Mouse (Mus musculus) heart, postnatal 0 days (tissue): Measurements from ENCODE around the gene Cops3. TPM values are rescaled to one million over a fixed set of nuclear protein-coding genes. Genes with fewer than 3 reads are reported as not detected.

Experiments used
- ATAC-seq: fragments of 200-750 bp; cut with Nextera tagmentation; 2 replicates; pipeline ENCODE4 v1.8.0; 2017; ENCODE audit warnings: low read depth, moderate number of reproducible peaks, moderate library complexity; ENCODE audit not compliant: insufficient read depth
- DNase-seq: peaks from one replicate; pipeline ENCODE4 v3.0.0-alpha.2; 2016; ENCODE audit warnings: low spot score
- H3K27ac ChIP-seq: fragments of 300-500 bp; sonication (generic); 2 replicates; pipeline ENCODE4 v1.5.1; 2014; ENCODE audit warnings: low read depth, mild to moderate bottlenecking
- H3K27me3 ChIP-seq: fragments of 300-500 bp; sonication (generic); 2 replicates; pipeline ENCODE4 v1.6.1; 2014; ENCODE audit warnings: low read length, mixed read lengths; ENCODE audit not compliant: control insufficient read depth, insufficient read depth
- H3K36me3 ChIP-seq: fragments of 300-500 bp; sonication (generic); replicated peaks from 2 replicates; pipeline ENCODE4 v1.6.1; 2014; ENCODE audit warnings: low read length, mixed read lengths; ENCODE audit not compliant: control insufficient read depth, insufficient read depth
- H3K4me1 ChIP-seq: fragments of 300-500 bp; sonication (generic); 2 replicates; pipeline ENCODE4 v1.6.1; 2014; ENCODE audit warnings: antibody characterized with exemption; ENCODE audit not compliant: control insufficient read depth, insufficient read depth
- H3K4me2 ChIP-seq: fragments of 300-500 bp; sonication (generic); 2 replicates; pipeline ENCODE4 v1.6.1; 2014; ENCODE audit warnings: low read depth, mild to moderate bottlenecking, low read length, moderate library complexity
- H3K4me3 ChIP-seq: fragments of 300-500 bp; sonication (generic); 2 replicates; pipeline ENCODE4 v1.5.1; 2014; ENCODE audit warnings: low read depth, low read length
- H3K9ac ChIP-seq: fragments of 300-500 bp; sonication (generic); replicated peaks from 2 replicates; pipeline ENCODE4 v1.6.1; 2014; ENCODE audit warnings: low read depth, low read length, mixed read lengths
- H3K9me3 ChIP-seq: fragments of 300-500 bp; sonication (generic); replicated peaks from 2 replicates; pipeline ENCODE4 v1.6.1; 2016; ENCODE audit warnings: low read length; ENCODE audit not compliant: control insufficient read depth
- CTCF ChIP-seq: IDR thresholded peaks from 2 replicates; pipeline ENCODE4 v1.5.1; 2016; ENCODE audit warnings: antibody characterized with exemption, control low read depth, low read depth
- EP300 ChIP-seq: IDR thresholded peaks from 2 replicates; pipeline ENCODE4 v1.6.1; 2016; ENCODE audit warnings: antibody characterized with exemption, low read depth
- WGBS: fragments of 180-500 bp; shearing (Covaris S2); extraction: QIAGEN DNeasy Blood & Tissue Kit; methylation state at CpG from one replicate; pipeline ENCODE4 v1.1.7; 2014; 5-methylcytosine and 5-hydroxymethylcytosine counted together
- polyA plus RNA-seq: library from polyadenylated mRNA; unstranded; fragments of >200 nt; fragmentation: Nextera tagmentation; extraction: Ambion mirVana; gene quantifications from 2 replicates; pipeline ENCODE4 v1.2.1, GENCODE M21; 2015
- total RNA-seq: library from RNA; depleted of rRNA; stranded (reverse); fragments of >200 nt; gene quantifications from 2 replicates; pipeline ENCODE4 v1.2.3, GENCODE M21; 2014; ENCODE audit warnings: low replicate concordance; rRNA removed

Cops3 gene
- total and polyA plus RNA-seq, 2 experiments from 2014 or later, result 119 to 131 TPM

GRCm38 (mm10) chr11:59769307-59769706 lies 70.3 kb downstream of the Cops3 start:
- DNase-seq (no peak), ATAC-seq (no peak)
- 70% methylated on average over 2 of the region's 2 CpGs for WGBS
- no peak overlapping the region for H3K9ac ChIP-seq
- no peak overlapping the region for H3K27ac ChIP-seq
- no peaks in the 10 kb centered on the region for H3K27me3 ChIP-seq
- H3K4me1 ChIP-seq, result peaks cover 11% of the 10 kb centered on the region
- TF ChIP-seq CTCF (no peak), EP300 (no peak)
- H3K4me3 ChIP-seq, result no peak overlapping the region
- H3K9me3 ChIP-seq, result no peaks in the 10 kb centered on the region
- H3K36me3 ChIP-seq, result peaks cover 99% of the 10 kb centered on the region
- H3K4me2 ChIP-seq, result no peak overlapping the region

Other genes starting within 250 kb of the Cops3 start
- gene Olfr223, start 246.5 kb downstream of the Cops3 start, total RNA-seq, result not detected in 2 replicates
- gene Olfr223, start 246.5 kb downstream of the Cops3 start, polyA plus RNA-seq, result not detected in 2 replicates
- 132 and 135 TPM in 2 replicates for gene Mprip, start 178.5 kb downstream of the Cops3 start, total RNA-seq
- 32.5 and 35.9 TPM in 2 replicates for gene Mprip, start 178.5 kb downstream of the Cops3 start, polyA plus RNA-seq
- gene Pld6, start 52.2 kb downstream of the Cops3 start, total RNA-seq, result not detected in 2 replicates
- 3.3 and 3.4 TPM in 2 replicates for gene Pld6, start 52.2 kb downstream of the Cops3 start, polyA plus RNA-seq
- 38.2 and 46.9 TPM in 2 replicates for gene Flcn, start 29.8 kb downstream of the Cops3 start, total RNA-seq
- gene Flcn, start 29.8 kb downstream of the Cops3 start, polyA plus RNA-seq, result 43.0 and 43.3 TPM in 2 replicates
- 59.6 and 63.1 TPM in 2 replicates for gene Nt5m, start 391 bp downstream of the Cops3 start, total RNA-seq
- gene Nt5m, start 391 bp downstream of the Cops3 start, polyA plus RNA-seq, result 42.3 and 42.8 TPM in 2 replicates
- gene Med9, start 108.4 kb upstream of the Cops3 start, total RNA-seq, result 29.4 and 33.0 TPM in 2 replicates
- 40.8 and 41.1 TPM in 2 replicates for gene Med9, start 108.4 kb upstream of the Cops3 start, polyA plus RNA-seq
- gene Rasd1, start 125.1 kb upstream of the Cops3 start, total RNA-seq, result 0.08 and 5.6 TPM in 2 replicates
- 10.5 and 12.2 TPM in 2 replicates for gene Rasd1, start 125.1 kb upstream of the Cops3 start, polyA plus RNA-seq
- 11.9 and 14.8 TPM in 2 replicates for gene Pemt, start 206.7 kb upstream of the Cops3 start, total RNA-seq
- gene Pemt, start 206.7 kb upstream of the Cops3 start, polyA plus RNA-seq, result 6.9 and 8.2 TPM in 2 replicates